ENCODE assay signal across 8 mouse cellular contexts in the genomic region with DNA sequence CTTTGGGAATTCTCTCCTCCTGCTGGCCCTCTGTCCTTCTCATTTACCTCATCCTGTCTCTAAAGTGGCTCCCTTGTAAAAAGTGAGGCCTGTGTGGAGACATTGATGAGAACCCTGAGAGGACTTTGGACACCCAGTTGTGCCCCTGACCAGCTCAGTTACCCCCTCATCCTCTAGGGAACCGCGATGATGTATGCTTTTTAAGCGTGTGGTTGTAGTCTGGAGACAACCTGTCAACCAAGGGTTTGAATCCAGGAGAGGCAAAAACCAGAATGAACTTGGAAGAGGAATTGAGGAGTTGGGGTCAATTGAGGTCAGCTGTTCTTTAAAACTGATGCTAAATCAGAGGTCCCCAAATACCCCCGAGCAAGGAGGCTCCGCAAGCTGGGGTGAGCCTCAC. TPM values are rescaled to one million over a fixed set of nuclear protein-coding genes. Genes with fewer than 3 reads are reported as not detected.
DNase-seq lines count a peak whose midpoint lies in the region; ATAC-seq lines count a peak whose summit lies in the region.

No protein-coding gene starts in this region.

- no peaks in the 10 kb centered on the region for H3K36me3 ChIP-seq in heart, embryonic 15.5 days
- peaks cover 26% of the 10 kb centered on the region for H3K36me3 ChIP-seq in embryonic facial prominence, embryonic 10.5 days (replicated peaks)
- H3K36me3 ChIP-seq in hindbrain, embryonic 14.5 days (replicated peaks; ENCODE audit: control insufficient read depth, insufficient read depth) = peaks cover 16% of the 10 kb centered on the region
- peaks cover 22% of the 10 kb centered on the region for H3K36me3 ChIP-seq in midbrain, embryonic 12.5 days

- no peaks in the 10 kb centered on the region for H3K9me3 ChIP-seq in heart, embryonic 15.5 days (replicated peaks)
- no peaks in the 10 kb centered on the region for H3K9me3 ChIP-seq in embryonic facial prominence, embryonic 10.5 days
- H3K9me3 ChIP-seq in hindbrain, embryonic 14.5 days (ENCODE audit: control insufficient read depth, low read length) = no peaks in the 10 kb centered on the region
- no peaks in the 10 kb centered on the region for H3K9me3 ChIP-seq in midbrain, embryonic 12.5 days

- H3K27me3 ChIP-seq in heart, embryonic 15.5 days = peaks cover 53% of the 10 kb centered on the region
- peaks cover 13% of the 10 kb centered on the region for H3K27me3 ChIP-seq in embryonic facial prominence, embryonic 10.5 days (replicated peaks; ENCODE audit: low read depth, poor library complexity, severe bottlenecking)
- H3K27me3 ChIP-seq in hindbrain, embryonic 14.5 days (ENCODE audit: control insufficient read depth, insufficient read depth, low read length) = no peaks in the 10 kb centered on the region
- peaks cover 4% of the 10 kb centered on the region; the same call in 1 of the 2 replicates for H3K27me3 ChIP-seq in midbrain, embryonic 12.5 days

- H3K27ac ChIP-seq in heart, embryonic 15.5 days = no peak overlapping the region
- peak overlapping the region; percentile 93; the same call in 1 of the 2 replicates for H3K27ac ChIP-seq in embryonic facial prominence, embryonic 10.5 days (replicated peaks)
- peak overlapping the region; percentile 87 for H3K27ac ChIP-seq in hindbrain, embryonic 14.5 days
- peak overlapping the region; percentile 89 for H3K27ac ChIP-seq in midbrain, embryonic 12.5 days (replicated peaks)

- intact Hi-C loops in heart, postnatal 36 days (cut with DNase I) = loop anchor here (2.0 kb wide), 1 partner anchor 19 kb away; no protein-coding TSS in a partner anchor

- ATAC-seq in heart, embryonic 15.5 days (replicated peaks; ENCODE audit: insufficient number of reproducible peaks, insufficient read depth, low FRiP score, low read depth) = no peak
- ATAC-seq in hindbrain, embryonic 14.5 days (ENCODE audit: low FRiP score) = no peak
- ATAC-seq in midbrain, embryonic 12.5 days (ENCODE audit: low FRiP score, low read depth) = peak; percentile 5; the same call in 1 of the 2 replicates
- no peak for ATAC-seq in megakaryocyte-erythroid progenitor cell, adult 5-6 weeks (replicated peaks; ENCODE audit: low FRiP score, low TSS enrichment, poor library complexity, severe bottlenecking)

- 0 out of 2 replicates have a peak overlapping the region, but pooled peaks have one; percentile 18 for H3K9ac ChIP-seq in heart, embryonic 15.5 days
- peak overlapping the region; percentile 95 for H3K9ac ChIP-seq in hindbrain, embryonic 14.5 days
- H3K9ac ChIP-seq in midbrain, embryonic 12.5 days (replicated peaks) = peak overlapping the region; percentile 89

- H3K4me2 ChIP-seq in heart, embryonic 15.5 days = peak overlapping the region; percentile 98
- peak overlapping the region; percentile 75 for H3K4me2 ChIP-seq in hindbrain, embryonic 14.5 days (replicated peaks)
- H3K4me2 ChIP-seq in midbrain, embryonic 12.5 days (replicated peaks) = peak overlapping the region; percentile 67

- DNase-seq in heart, postnatal 36 days = no peak
- no peak for DNase-seq in embryonic facial prominence, embryonic 10.5 days (ENCODE audit: low spot score)
- peak; percentile 26 for DNase-seq in hindbrain, embryonic 14.5 days (ENCODE audit: low spot score)
- DNase-seq in B cell, adult 2 months = no peak
- no peak for DNase-seq in ovary, postnatal 10 days (ENCODE audit: low spot score)

- peak overlapping the region; percentile 64 for H3K4me3 ChIP-seq in heart, embryonic 15.5 days
- peak overlapping the region; percentile 88 for H3K4me3 ChIP-seq in embryonic facial prominence, embryonic 10.5 days
- H3K4me3 ChIP-seq in hindbrain, embryonic 14.5 days (replicated peaks; ENCODE audit: low read length) = peak overlapping the region; percentile 85
- peak overlapping the region; percentile 77 for H3K4me3 ChIP-seq in midbrain, embryonic 12.5 days

- peaks cover 14% of the 10 kb centered on the region for H3K4me1 ChIP-seq in heart, embryonic 15.5 days (replicated peaks)
- peaks cover 30% of the 10 kb centered on the region for H3K4me1 ChIP-seq in embryonic facial prominence, embryonic 10.5 days
- H3K4me1 ChIP-seq in hindbrain, embryonic 14.5 days (replicated peaks; ENCODE audit: control insufficient read depth, insufficient read depth, low read length) = peaks cover 15% of the 10 kb centered on the region
- peaks cover 28% of the 10 kb centered on the region for H3K4me1 ChIP-seq in midbrain, embryonic 12.5 days

- WGBS in heart, embryonic 15.5 days = 44% methylated on average over 5 of the region's 5 CpGs
- WGBS in embryonic facial prominence, embryonic 10.5 days = 48% methylated on average over 5 of the region's 5 CpGs
- 42% methylated on average over 5 of the region's 5 CpGs for WGBS in hindbrain, embryonic 14.5 days
- WGBS in midbrain, embryonic 12.5 days = 44% methylated on average over 5 of the region's 5 CpGs

RNA-seq across cellular contexts. Expression of a gene that starts 0.4 kb away (rescaled TPM):
- 1.8 and 2.9 TPM in 2 replicates for polyA plus RNA-seq in heart, embryonic 15.5 days (2015; fragmentation: Nextera tagmentation; extraction: Ambion mirVana)
- total RNA-seq in heart, postnatal 36 days (2021) = 1 to 10 TPM; 8.2 to 9.5 TPM
- polyA plus RNA-seq in embryonic facial prominence, embryonic 10.5 days (2016; fragmentation: Nextera tagmentation; extraction: Ambion mirVana) = 10.5 and 10.6 TPM in 2 replicates
- 25.1 and 27.3 TPM in 2 replicates for polyA plus RNA-seq in hindbrain, embryonic 14.5 days (2014; fragmentation: Nextera tagmentation; extraction: Ambion mirVana)
- polyA plus RNA-seq in midbrain, embryonic 12.5 days (2016; fragmentation: Nextera tagmentation; extraction: Ambion mirVana) = 19.3 and 20.7 TPM in 2 replicates
- not detected in 2 replicates for total RNA-seq in megakaryocyte-erythroid progenitor cell, adult 5-6 weeks (2014; fragmentation: Nextera tagmentation)
- total RNA-seq in megakaryocyte-erythroid progenitor cell, adult 5-6 weeks (2017) = not detected in 2 replicates

RNA-seq across cellular contexts. Expression of a gene that starts 29.5 kb away (rescaled TPM):
- 1.6 and 3.9 TPM in 2 replicates for polyA plus RNA-seq in heart, embryonic 15.5 days (2015; fragmentation: Nextera tagmentation; extraction: Ambion mirVana)
- total RNA-seq in heart, postnatal 36 days (2021) = 1 to 10 TPM in 1 of 2 experiments, under 1 TPM in 1; 0.19 to 1.0 TPM
- polyA plus RNA-seq in embryonic facial prominence, embryonic 10.5 days (2016; fragmentation: Nextera tagmentation; extraction: Ambion mirVana) = 0.53 and 0.69 TPM in 2 replicates
- polyA plus RNA-seq in hindbrain, embryonic 14.5 days (2014; fragmentation: Nextera tagmentation; extraction: Ambion mirVana) = 18.7 and 21.2 TPM in 2 replicates
- polyA plus RNA-seq in midbrain, embryonic 12.5 days (2016; fragmentation: Nextera tagmentation; extraction: Ambion mirVana) = 1.0 and 1.2 TPM in 2 replicates
- total RNA-seq in megakaryocyte-erythroid progenitor cell, adult 5-6 weeks (2014; fragmentation: Nextera tagmentation) = not detected in 2 replicates
- total RNA-seq in megakaryocyte-erythroid progenitor cell, adult 5-6 weeks (2017) = not detected in 2 replicates

Comparison
In these comparisons a context has a peak if more than half of its experiments do, and no peak if none do; other contexts are left out.
1. H3K9ac ChIP-seq: peak in every context shown above with its lines; median percentile 95 in hindbrain, embryonic 14.5 days; 89 in midbrain, embryonic 12.5 days; 18 in heart, embryonic 15.5 days.